Mouse (Mus musculus) brain, embryonic 14.5 days (tissue): ENCODE measurements at regions not wholly inside any gene's neighbourhood (a gene's known extent, or its start where the extent isn't known, plus 50 kb on each side); places are given as distances from the start of the nearest gene placed in this dataset.
"Not testable (repeated sequence)": the region's sequence is repeated elsewhere in the genome, so short reads cannot be mapped to it uniquely, and the experiment has no call there.

Source experiments
- DNase-seq: peaks from one replicate; pipeline ENCODE4 v3.0.0-alpha.2; 2011; ENCODE audit warnings: low read depth
- CTCF ChIP-seq: fragments of 200-500 bp; IDR thresholded peaks from 2 replicates; pipeline ENCODE4 v1.5.1; 2012; ENCODE audit warnings: inconsistent platforms, mild to moderate bottlenecking, moderate library complexity, borderline replicate concordance; ENCODE audit not compliant: insufficient read depth, insufficient read length; ENCODE audit errors: extremely low read depth
- POLR2A ChIP-seq: fragments of 200-500 bp; IDR thresholded peaks from 2 replicates; pipeline ENCODE4 v1.6.1; 2012; ENCODE audit warnings: mild to moderate bottlenecking, inconsistent platforms, borderline replicate concordance; ENCODE audit not compliant: poor library complexity, insufficient read depth, insufficient read length, severe bottlenecking; ENCODE audit errors: extremely low read depth

- no peak for DNase-seq
- TF ChIP-seq POLR2A, result no peak
- TF ChIP-seq CTCF, result no peak
These were observed 189.8 kb upstream of the Irx4 start for GRCm38 (mm10) chr13:73070531-73070908.

GRCm38 (mm10) chr13:73071032-73071431, 189.2 kb upstream of the Irx4 start:
- DNase-seq, result peak; percentile 39
- TF ChIP-seq POLR2A (no peak), CTCF (no peak)

- peak; percentile 37 for DNase-seq
- no peak for TF ChIP-seq CTCF
- TF ChIP-seq POLR2A, result no peak
These were observed 188.1 kb upstream of the Irx4 start for GRCm38 (mm10) chr13:73071854-73072852.

DNA sequence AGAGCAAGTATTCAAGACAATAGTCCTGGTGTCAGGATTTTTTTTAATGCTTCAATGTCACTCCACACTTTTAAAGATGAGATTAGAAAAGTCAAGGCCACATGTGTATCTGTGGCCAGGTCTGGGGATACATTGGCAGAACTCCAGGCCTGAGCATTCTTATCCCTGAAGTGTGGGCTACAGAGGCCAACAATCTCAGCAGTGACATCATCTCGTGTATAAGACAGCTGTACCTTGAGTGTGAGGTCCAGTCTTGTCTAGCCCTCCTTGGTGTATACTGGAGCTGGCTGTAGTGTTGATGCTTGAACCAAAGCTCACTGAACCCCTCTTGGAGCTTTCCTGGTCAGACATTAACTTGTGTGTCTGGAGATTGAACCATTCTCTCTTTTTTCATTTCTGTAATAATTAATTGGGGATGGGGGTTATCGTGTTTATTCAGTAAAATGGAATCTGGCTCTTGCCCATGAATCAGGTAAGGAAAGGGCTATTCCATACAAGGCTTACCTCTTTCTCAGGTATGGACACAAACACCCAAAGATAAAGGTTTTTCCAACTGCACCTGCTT, 182.3 kb upstream of the Irx4 start:
- DNase-seq, result no peak
- TF ChIP-seq CTCF (no peak), POLR2A (no peak)

DNA sequence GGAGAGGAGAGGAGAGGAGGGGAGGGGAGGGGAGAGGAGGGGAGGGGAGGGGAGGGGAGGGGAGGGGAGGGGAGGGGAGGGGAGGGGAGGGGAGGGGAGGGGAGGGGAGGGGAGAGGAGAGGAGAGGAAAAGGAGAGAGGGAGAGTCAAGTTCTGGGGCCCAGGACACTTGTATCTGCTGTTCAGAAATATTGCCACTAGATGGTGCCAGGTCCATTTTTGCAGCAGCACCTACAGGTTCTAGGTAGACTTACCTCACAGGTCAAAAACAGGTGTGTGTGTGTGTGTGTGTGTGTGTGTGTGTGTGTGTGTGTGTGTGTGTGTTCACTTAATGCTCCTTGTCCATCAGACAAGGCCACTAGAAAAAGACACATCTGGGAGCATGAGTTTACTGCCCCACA, 172.5 kb upstream of the Irx4 start:
- TF ChIP-seq CTCF, result peak; percentile 43; the same call in 1 of the 2 replicates
- not testable (repeated sequence) for DNase-seq

DNA sequence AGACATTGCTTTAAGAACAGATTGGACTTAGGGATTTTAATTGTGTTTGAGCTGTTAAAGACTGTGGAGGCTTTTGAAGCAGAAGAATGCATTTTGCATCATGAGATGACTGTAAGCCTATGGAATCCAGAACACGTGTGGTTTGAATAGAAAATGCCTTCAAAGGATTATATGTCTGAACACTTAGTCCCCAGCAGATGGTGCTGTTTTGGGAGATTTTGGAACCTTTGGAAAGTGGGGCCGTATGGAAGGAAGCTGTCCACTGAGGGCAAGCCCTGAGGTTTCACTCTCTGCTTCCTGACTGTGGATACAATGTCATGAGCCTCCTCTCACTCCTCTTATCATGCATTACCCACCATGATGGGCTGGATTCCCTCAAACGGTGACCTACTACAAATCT, 168.4 kb upstream of the Irx4 start:
- DNase-seq, result no peak
- no peak for TF ChIP-seq POLR2A
- peak; percentile 25; the same call in 1 of the 2 replicates for TF ChIP-seq CTCF

- no peak for TF ChIP-seq CTCF
- no peak for TF ChIP-seq POLR2A
- peak; percentile 38 for DNase-seq
These were observed 162.8 kb upstream of the Irx4 start for GRCm38 (mm10) chr13:73097502-73097901.

GRCm38 (mm10) chr13:73099407-73099806, 160.9 kb upstream of the Irx4 start:
- DNase-seq, result peak; percentile 45

DNA sequence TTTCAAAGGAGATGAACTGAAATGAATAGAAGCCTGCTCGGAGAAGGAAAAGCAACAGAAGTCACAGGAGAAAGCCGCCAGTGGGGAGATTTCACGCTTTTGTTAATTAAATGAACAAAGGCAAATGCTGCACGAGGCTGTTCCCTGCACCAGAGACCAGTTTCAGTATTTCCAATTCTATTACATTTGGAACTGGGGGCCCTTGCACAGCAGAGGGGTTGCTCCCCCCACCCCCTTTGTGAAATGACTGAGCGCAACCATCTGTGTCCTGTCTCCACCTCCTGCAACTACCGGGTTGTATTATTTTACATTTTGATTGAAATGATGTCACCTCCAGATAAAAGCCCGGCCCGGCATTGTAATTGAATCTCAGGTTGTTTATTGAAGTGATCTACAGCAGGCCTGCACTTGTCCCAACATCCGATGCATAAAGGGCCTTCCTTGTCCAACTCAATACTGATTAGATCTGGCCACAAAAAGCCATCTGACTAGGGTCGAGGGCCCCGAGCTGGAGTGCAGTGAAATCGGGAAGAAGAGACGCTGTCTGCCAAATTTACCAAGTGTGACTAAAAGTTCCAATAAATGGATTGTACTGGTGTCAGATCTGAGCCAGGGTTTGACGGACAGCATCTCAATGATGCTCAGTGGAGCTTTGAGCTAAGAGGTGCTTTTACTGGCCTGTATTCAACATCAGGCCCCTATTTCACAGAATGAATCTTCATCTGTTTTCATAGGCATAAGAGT, 152.9 kb upstream of the Irx4 start:
- TF ChIP-seq CTCF (no peak), POLR2A (no peak)
- DNase-seq, result peak; percentile 81

More at GRCm38 (mm10) chr13:73099407-73099806, 160.9 kb upstream of the Irx4 start:
- TF ChIP-seq CTCF (no peak), POLR2A (no peak)

- DNase-seq, result peak; percentile 93
- no peak for TF ChIP-seq CTCF
- no peak for TF ChIP-seq POLR2A
These were observed 143.3 kb upstream of the Irx4 start for GRCm38 (mm10) chr13:73116822-73117632.

- TF ChIP-seq CTCF (no peak), POLR2A (no peak)
- DNase-seq, result no peak
These were observed 142.6 kb upstream of the Irx4 start for GRCm38 (mm10) chr13:73117633-73118076.

DNA sequence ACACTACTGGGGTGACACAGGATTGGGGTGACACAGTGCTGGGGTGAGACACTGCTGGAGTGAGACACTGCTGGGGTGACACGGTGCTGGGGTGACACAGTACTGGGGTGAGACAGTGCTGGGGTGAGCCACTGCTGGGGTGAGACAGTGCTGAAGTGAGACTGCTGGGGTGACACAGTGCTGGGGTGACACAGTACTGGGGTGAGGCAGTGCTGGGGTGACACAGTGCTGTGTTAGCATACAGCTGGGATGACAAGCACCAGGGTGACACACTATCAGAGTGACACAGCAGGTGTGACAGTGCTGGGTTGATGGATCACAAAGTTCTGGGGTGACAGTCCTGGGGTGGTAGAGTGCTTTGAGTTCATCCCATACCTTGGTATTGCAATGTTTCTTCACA, 137.3 kb upstream of the Irx4 start:
- TF ChIP-seq POLR2A (no peak), CTCF (no peak)
- DNase-seq, result no peak

DNA sequence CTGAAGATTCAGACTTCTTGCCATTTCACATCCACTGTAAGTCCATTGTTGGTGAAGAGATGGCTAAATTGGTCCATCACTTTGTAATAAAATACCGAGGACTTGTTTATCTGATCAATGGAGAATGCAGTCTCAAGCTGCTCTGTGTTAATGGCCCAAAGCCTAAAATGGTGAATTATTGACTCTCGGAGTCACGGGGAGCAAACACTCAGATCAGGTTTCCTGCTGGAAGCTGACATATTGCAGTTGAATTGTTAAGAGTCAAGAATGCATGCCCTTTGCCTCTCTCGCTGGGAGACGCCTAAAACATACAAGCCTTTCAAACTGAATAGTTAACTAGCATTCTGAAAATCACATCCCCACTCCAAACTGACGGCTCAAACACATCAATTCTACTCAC, 129.0 kb upstream of the Irx4 start:
- no peak for TF ChIP-seq POLR2A
- no peak for TF ChIP-seq CTCF
- no peak for DNase-seq

- TF ChIP-seq POLR2A, result no peak
- TF ChIP-seq CTCF, result no peak
- DNase-seq, result no peak
These were observed 127.5 kb upstream of the Irx4 start for GRCm38 (mm10) chr13:73132746-73133145.
